Mouse (Mus musculus): ENCODE results near the gene Zscan4-ps1. TPM values are rescaled to one million over a fixed set of nuclear protein-coding genes. Genes with fewer than 3 reads are reported as not detected.

The Zscan4-ps1 gene
- not detected in 2 replicates for polyA plus RNA-seq (2012; rRNA removed)

DNA sequence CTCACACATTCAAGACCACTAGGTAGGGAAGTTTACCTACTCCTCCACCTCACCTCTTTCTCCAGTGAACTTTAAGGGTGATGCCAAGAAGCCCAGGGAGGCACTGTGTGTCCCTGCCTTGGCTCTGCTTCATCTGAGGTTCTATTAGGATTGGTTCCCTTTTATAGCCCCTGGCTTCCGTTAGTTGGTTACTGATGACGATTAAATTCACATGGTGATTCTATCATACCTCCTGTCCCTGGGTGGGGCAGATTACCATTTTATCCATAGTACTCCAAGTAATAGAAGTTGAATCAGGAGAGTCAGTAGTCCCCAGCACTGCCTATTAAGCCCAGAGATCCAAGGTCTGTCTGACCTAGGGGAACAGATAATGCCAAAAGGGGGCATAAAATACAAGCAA is at the start of gene Zscan4-ps1:
Gene Zscan4-ps1, minus strand, starts transcription at position 101 of the 400 bp plus-strand sequence.

Other genes with a start within 250 kb of the Zscan4-ps1 start
- not detected in 2 replicates for gene Zscan4b, start 164.6 kb downstream of the Zscan4-ps1 start, polyA plus RNA-seq (2012; rRNA removed)
- not detected in 2 replicates for gene Zscan4c, start 63.9 kb downstream of the Zscan4-ps1 start, polyA plus RNA-seq (2012; rRNA removed)
- gene Zscan4d, start 96.5 kb upstream of the Zscan4-ps1 start, polyA plus RNA-seq (2012; rRNA removed): not detected in 2 replicates
- gene Zscan4e, start 241.0 kb upstream of the Zscan4-ps1 start, polyA plus RNA-seq (2012; rRNA removed): not detected in 2 replicates

Measured in liver, embryonic 18 days (tissue).